Mouse (Mus musculus) liver, adult 10 weeks (tissue): ENCODE data around the gene Epb42. TPM values are rescaled to one million over a fixed set of nuclear protein-coding genes. Genes with fewer than 3 reads are reported as not detected.

ENCODE experiments used
- polyA plus RNA-seq: library from polyadenylated mRNA; stranded (reverse); fragments of 350-450 nt; fragmentation: Illumina TruSeq; extraction: RNeasy Lipid Tissue Mini Kit (QIAGEN cat#74804); gene quantifications from one replicate; pipeline ENCODE4 v1.2.3, GENCODE M21; 2014; ENCODE audit warnings: low read depth, low replicate concordance

Gene Epb42
- polyA plus RNA-seq: not detected

DNA sequence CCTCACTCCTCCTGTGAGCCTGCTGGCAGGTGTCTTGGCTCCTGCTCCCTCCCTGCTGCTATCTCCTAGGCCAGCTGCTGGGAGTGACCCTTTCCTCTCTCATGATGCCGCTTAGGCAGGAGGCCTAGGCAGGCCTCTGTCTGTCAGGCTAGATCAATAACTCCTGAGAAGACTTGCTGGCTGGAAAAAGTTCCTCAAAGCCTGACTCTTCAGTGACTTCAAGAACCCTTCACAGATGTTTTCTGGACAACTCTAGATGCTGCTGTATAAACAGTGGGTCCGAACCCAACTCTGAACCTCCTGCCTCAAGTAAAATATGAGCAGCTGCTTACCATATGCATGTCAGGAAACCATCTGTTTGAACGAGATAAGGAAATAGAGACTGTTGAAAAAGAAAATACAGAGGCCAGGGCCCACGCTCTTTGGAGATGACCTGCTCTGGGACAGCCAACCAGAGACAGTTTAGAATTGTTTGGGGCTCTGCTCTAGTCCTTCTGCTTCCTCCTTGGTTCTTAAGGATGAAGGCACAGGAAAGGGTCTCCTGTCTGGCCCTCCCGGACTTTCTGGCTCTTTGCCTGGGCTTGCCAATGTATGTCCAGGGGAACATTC is at the start of gene Epb42:
Epb42 (minus strand) TSS at position 340 of the 609 bp plus-strand sequence.

DNA sequence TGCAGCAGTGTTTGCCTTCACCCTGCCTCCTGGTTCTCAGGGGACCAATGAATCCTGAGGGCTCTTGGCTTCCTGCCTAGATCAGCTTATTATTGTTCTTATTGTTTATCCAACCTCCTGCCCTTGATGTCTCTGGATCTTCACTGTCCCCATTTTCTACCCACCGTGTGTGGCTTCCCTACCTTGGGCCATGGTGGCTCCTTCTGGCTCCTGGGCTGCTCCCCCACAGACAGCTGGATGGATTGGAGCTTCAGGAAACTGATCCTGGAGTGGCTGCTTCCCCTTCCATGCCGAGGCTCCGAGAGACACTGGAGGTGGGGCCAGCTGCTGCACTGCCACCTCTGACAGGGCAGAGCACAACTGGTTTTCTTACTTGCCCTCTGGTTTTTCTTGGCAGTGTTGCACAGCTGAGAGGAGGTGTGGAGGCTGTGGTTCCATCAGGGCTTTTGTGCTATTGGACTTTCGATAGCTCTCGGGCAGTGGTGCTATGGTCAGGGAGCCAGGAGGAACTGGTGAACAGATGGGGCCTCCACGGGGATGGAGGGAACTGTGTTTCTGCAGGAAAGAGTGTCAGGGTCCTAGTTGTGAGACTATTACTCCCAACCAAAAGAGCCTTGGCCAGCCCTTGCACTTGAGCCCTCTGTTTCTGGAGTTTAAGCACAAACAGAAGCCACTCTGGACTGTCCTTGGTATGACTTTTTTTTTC is 48.8 kb upstream of the Epb42 start, which contains the start of gene Tgm5:
Tgm5 (minus strand) TSS at position 362 of the 706 bp plus-strand sequence.

DNA sequence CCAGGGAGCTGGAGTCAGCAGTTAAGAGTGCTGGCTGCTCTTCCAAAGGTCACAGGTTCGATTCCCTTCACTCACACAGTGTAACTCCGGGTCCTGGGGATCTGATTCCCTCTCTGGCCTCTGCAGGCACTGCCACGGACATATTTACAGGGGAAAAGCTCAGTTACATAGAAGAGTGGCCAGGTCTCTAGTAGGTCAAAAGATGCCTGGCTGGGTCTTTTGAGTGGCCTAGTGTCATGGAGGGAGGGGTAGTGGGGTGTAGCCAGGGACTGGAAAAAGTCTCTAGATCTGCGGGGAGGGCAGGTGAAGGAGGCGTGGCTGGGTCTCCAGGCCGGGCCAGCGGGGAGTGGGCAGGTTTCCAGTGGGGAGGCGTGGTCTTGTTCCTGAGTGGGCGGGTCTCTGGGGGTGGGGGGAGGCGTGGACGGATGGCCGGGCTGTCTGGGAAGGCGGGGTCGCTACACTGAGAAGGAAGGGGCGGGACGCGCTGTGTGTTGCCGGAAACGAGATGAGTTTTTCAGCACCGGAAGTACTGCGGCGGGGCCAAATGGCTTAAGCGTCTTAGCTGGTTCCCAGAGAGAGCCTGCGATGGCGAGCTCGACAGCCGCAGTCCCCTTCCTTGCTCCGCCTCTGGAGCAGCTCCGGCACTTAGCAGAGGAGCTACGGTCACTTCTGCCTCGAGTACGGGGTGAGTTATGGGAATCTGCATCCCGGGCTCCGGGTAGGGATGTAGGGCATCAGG is 28.8 kb downstream of the Epb42 start, which contains the start of gene Ccndbp1:
Ccndbp1 (plus strand) TSS at position 479 of the 739 bp plus-strand sequence.

GRCm38 (mm10) chr2:120976990-120977925 is 59.6 kb downstream of the Epb42 start, which contains the start of gene Tmem62:
Tmem62 (plus strand) TSS chr2:120977017.

DNA sequence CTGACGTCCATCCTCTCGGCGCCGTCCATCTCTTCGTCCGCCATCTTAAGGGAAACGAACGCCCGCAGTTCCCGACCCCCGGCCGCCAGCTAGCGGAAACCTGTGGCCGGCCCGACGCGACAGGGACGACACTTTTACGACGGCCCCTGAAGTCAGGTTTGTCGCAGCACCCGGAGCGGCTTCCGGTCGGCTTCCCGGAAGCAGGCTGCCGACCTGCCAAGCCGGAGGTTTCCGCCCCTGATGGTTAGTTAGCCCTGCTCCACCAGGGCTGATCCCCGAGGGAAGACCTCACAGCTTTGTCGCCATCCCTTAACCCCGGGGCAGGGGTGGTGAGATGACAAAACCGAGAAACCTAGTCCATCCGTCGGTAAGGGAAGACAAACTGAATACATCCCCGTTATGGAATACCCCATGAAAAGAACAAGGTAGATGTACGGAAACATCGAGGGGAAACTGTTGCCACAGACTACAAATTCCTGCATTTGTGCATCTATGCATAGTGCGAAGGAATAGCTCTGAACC is 66.3 kb downstream of the Epb42 start, which contains the start of gene Ubr1:
Ubr1 (minus strand) TSS at position 157 of the 522 bp plus-strand sequence.

Other genes starting within 250 kb of the Epb42 start
- 2.1 TPM for gene Cdan1, start 186.9 kb downstream of the Epb42 start, polyA plus RNA-seq
- gene Ttbk2, start 186.5 kb downstream of the Epb42 start, polyA plus RNA-seq: 3.2 TPM
- gene Ubr1, start 66.4 kb downstream of the Epb42 start, polyA plus RNA-seq: 14.3 TPM
- gene Tmem62, start 60.1 kb downstream of the Epb42 start, polyA plus RNA-seq: 41.0 TPM
- gene Ccndbp1, start 28.7 kb downstream of the Epb42 start, polyA plus RNA-seq: 20.9 TPM
- gene Tgm5, start 48.8 kb upstream of the Epb42 start, polyA plus RNA-seq: not detected
- gene Tgm7, start 72.7 kb upstream of the Epb42 start, polyA plus RNA-seq: not detected
- 22.0 TPM for gene Adal, start 103.4 kb upstream of the Epb42 start, polyA plus RNA-seq
- 2.9 TPM for gene Lcmt2, start 103.6 kb upstream of the Epb42 start, polyA plus RNA-seq
- 28.5 TPM for gene Tubgcp4, start 133.6 kb upstream of the Epb42 start, polyA plus RNA-seq
- gene Zscan29, start 134.1 kb upstream of the Epb42 start, polyA plus RNA-seq: 9.5 TPM
- 2.2 TPM for gene Trp53bp1, start 234.3 kb upstream of the Epb42 start, polyA plus RNA-seq